Mouse (Mus musculus): ENCODE measurements around the gene Nprl3.

GRCm38 (mm10) chr11:32236132-32236531 is 31.4 kb downstream of the Nprl3 start:
- TF ChIP-seq CTCF (IDR thresholded peaks at IDR 0.05; ENCODE audit: low read depth) (no peak), EP300 (IDR thresholded peaks at IDR 0.05; ENCODE audit: low read depth) (no peak)
